Mouse (Mus musculus) heart, postnatal 0 days (tissue): ENCODE measurements around the gene Cacna2d2. TPM values are rescaled to one million over a fixed set of nuclear protein-coding genes. Genes with fewer than 3 reads are reported as not detected.

ENCODE experiments used
- ATAC-seq: fragments of 200-750 bp; cut with Nextera tagmentation; 2 replicates; pipeline ENCODE4 v1.8.0; 2017; ENCODE audit warnings: low read depth, moderate number of reproducible peaks, moderate library complexity; ENCODE audit not compliant: insufficient read depth
- DNase-seq: peaks from one replicate; pipeline ENCODE4 v3.0.0-alpha.2; 2016; ENCODE audit warnings: low spot score
- H3K27ac ChIP-seq: fragments of 300-500 bp; sonication (generic); 2 replicates; pipeline ENCODE4 v1.5.1; 2014; ENCODE audit warnings: low read depth, mild to moderate bottlenecking
- H3K27me3 ChIP-seq: fragments of 300-500 bp; sonication (generic); 2 replicates; pipeline ENCODE4 v1.6.1; 2014; ENCODE audit warnings: low read length, mixed read lengths; ENCODE audit not compliant: control insufficient read depth, insufficient read depth
- H3K36me3 ChIP-seq: fragments of 300-500 bp; sonication (generic); replicated peaks from 2 replicates; pipeline ENCODE4 v1.6.1; 2014; ENCODE audit warnings: low read length, mixed read lengths; ENCODE audit not compliant: control insufficient read depth, insufficient read depth
- H3K4me1 ChIP-seq: fragments of 300-500 bp; sonication (generic); 2 replicates; pipeline ENCODE4 v1.6.1; 2014; ENCODE audit warnings: antibody characterized with exemption; ENCODE audit not compliant: control insufficient read depth, insufficient read depth
- H3K4me2 ChIP-seq: fragments of 300-500 bp; sonication (generic); 2 replicates; pipeline ENCODE4 v1.6.1; 2014; ENCODE audit warnings: low read depth, mild to moderate bottlenecking, low read length, moderate library complexity
- H3K4me3 ChIP-seq: fragments of 300-500 bp; sonication (generic); 2 replicates; pipeline ENCODE4 v1.5.1; 2014; ENCODE audit warnings: low read depth, low read length
- H3K9ac ChIP-seq: fragments of 300-500 bp; sonication (generic); replicated peaks from 2 replicates; pipeline ENCODE4 v1.6.1; 2014; ENCODE audit warnings: low read depth, low read length, mixed read lengths
- H3K9me3 ChIP-seq: fragments of 300-500 bp; sonication (generic); replicated peaks from 2 replicates; pipeline ENCODE4 v1.6.1; 2016; ENCODE audit warnings: low read length; ENCODE audit not compliant: control insufficient read depth
- CTCF ChIP-seq: IDR thresholded peaks from 2 replicates; pipeline ENCODE4 v1.5.1; 2016; ENCODE audit warnings: antibody characterized with exemption, control low read depth, low read depth
- EP300 ChIP-seq: IDR thresholded peaks from 2 replicates; pipeline ENCODE4 v1.6.1; 2016; ENCODE audit warnings: antibody characterized with exemption, low read depth
- WGBS: fragments of 180-500 bp; shearing (Covaris S2); extraction: QIAGEN DNeasy Blood & Tissue Kit; methylation state at CpG from one replicate; pipeline ENCODE4 v1.1.7; 2014; 5-methylcytosine and 5-hydroxymethylcytosine counted together
- polyA plus RNA-seq: library from polyadenylated mRNA; unstranded; fragments of >200 nt; fragmentation: Nextera tagmentation; extraction: Ambion mirVana; gene quantifications from 2 replicates; pipeline ENCODE4 v1.2.1, GENCODE M21; 2015
- total RNA-seq: library from RNA; depleted of rRNA; stranded (reverse); fragments of >200 nt; gene quantifications from 2 replicates; pipeline ENCODE4 v1.2.3, GENCODE M21; 2014; ENCODE audit warnings: low replicate concordance

The Cacna2d2 gene
- total and polyA plus RNA-seq, 2 experiments from 2014 or later: 1.1 to 34.8 TPM

GRCm38 (mm10) chr9:107538711-107539110 lies 139.3 kb downstream of the Cacna2d2 start:
- Histone ChIP-seq H3K9ac (no peak overlapping the region), H3K36me3 (peaks cover 36% of the 10 kb centered on the region), H3K27ac (no peak overlapping the region), H3K4me1 (peaks cover 38% of the 10 kb centered on the region), H3K4me2 (no peak overlapping the region), H3K27me3 (no peaks in the 10 kb centered on the region), H3K4me3 (no peak overlapping the region), H3K9me3 (no peaks in the 10 kb centered on the region)
- DNase-seq (no peak), ATAC-seq (no peak)
- TF ChIP-seq CTCF: no peak
- TF ChIP-seq EP300: no peak
- 87% methylated on average over 3 of the region's 3 CpGs for WGBS

- Histone ChIP-seq H3K9me3 (no peaks in the 10 kb centered on the region), H3K36me3 (peaks cover 47% of the 10 kb centered on the region), H3K27me3 (no peaks in the 10 kb centered on the region), H3K4me2 (no peak overlapping the region), H3K4me1 (peaks cover 38% of the 10 kb centered on the region), H3K9ac (no peak overlapping the region), H3K4me3 (no peak overlapping the region), H3K27ac (no peak overlapping the region)
- ATAC-seq: no peak
- WGBS: 94% methylated on average over 8 of the region's 8 CpGs
- DNase-seq: no peak
- TF ChIP-seq CTCF (no peak), EP300 (no peak)
Observed at GRCm38 (mm10) chr9:107539940-107540339, 140.5 kb downstream of the Cacna2d2 start.

DNA sequence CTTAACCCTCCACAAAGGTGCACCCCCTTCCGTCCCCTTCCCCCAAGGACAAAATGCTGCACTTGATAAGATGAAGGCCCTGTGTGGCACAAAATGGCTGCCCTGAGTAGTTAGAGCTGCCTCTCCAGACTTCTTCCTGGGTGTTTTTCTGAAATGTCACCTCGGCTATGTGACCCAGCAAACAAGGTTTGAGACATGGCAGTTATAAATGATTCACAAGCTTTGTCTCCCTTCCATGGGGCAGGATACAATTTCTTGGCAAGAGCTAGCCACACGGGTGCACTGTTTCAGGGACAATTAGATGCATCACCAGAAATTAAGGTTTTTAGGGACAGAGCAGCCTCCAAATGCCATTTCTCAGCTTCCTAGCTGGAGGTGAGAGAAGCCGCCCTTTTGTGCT lies 141.0 kb downstream of the Cacna2d2 start:
- DNase-seq (no peak), ATAC-seq (no peak)
- Histone ChIP-seq H3K4me1 (peaks cover 34% of the 10 kb centered on the region), H3K9ac (no peak overlapping the region), H3K9me3 (no peaks in the 10 kb centered on the region), H3K4me2 (no peak overlapping the region), H3K27ac (no peak overlapping the region), H3K27me3 (no peaks in the 10 kb centered on the region), H3K36me3 (peaks cover 47% of the 10 kb centered on the region), H3K4me3 (no peak overlapping the region)
- TF ChIP-seq CTCF: no peak
- TF ChIP-seq EP300: no peak
- 61% methylated on average over 4 of the region's 4 CpGs for whole genome bisulfite sequencing

GRCm38 (mm10) chr9:107541005-107541404 lies 141.6 kb downstream of the Cacna2d2 start:
- no peak overlapping the region for H3K27ac ChIP-seq
- peak overlapping the region; percentile 91 for H3K4me2 ChIP-seq
- H3K9me3 ChIP-seq: no peaks in the 10 kb centered on the region
- peaks cover 47% of the 10 kb centered on the region for H3K36me3 ChIP-seq
- ATAC-seq: no peak
- DNase-seq: no peak
- H3K9ac ChIP-seq: no peak overlapping the region
- no peaks in the 10 kb centered on the region for H3K27me3 ChIP-seq
- peaks cover 29% of the 10 kb centered on the region for H3K4me1 ChIP-seq
- peak overlapping the region; percentile 81 for H3K4me3 ChIP-seq
- TF ChIP-seq CTCF (no peak), EP300 (no peak)
- WGBS: 35% methylated on average over 10 of the region's 10 CpGs

DNA sequence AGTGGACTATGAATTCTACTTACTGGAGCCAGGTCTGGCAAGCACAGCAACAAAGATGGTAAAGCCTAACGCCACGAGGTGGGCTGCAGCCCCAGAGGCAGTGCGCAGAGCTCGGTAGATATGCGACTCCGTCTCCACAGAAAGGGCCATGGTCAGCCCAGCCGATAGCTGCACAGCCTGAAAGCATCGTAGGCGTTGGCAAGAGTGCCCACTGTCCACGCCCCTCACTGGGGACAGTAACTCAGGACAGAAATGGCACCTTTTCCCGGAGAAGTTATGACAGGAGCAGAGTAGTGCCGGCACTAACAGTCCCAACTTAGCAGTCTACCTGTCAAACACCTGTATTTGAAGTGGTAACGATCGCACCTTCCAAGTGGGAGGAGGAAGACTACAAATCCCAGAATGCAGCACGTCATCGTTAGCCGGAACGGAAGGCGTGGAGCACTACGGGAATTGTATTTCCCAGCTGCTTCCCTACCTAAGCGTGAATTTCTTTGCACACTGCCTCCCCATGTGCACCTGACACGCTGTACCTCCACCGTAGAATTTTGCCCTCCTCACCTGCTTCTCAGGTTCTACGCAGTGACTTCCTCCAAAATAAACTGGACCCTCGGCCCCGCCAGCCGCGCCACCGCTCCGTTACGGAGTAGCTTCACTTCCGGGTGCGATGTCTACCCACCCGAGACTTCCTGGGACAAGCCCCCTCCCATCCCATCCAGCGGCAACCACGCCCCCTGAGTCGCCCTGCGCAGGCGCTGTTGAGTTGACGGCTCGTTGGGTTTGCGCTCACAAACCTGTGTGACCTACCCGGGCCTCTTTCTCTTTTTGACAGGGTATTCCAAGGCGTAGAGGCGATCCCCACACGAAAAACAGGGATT lies 142.3 kb downstream of the Cacna2d2 start, which contains the start of the genes Cyb561d2 and Nprl2:
Cyb561d2 (minus strand) TSS at position 720 of the 878 bp plus-strand sequence.
Nprl2 (plus strand) TSS at position 753 of the 878 bp plus-strand sequence.
- no peak for TF ChIP-seq EP300
- no peak for TF ChIP-seq CTCF
- under 1% methylated on average over 46 of the region's 46 CpGs for WGBS
- Histone ChIP-seq H3K4me3 (peak within 1 kb of the TSS; percentile 81), H3K4me2 (peak within 1 kb of the TSS; percentile 91), H3K27me3 (no peaks in the 10 kb centered on the region), H3K27ac (peak within 1 kb of the TSS; percentile 26), H3K36me3 (peaks cover 44% of the 10 kb centered on the region), H3K9ac (peak within 1 kb of the TSS; percentile 56), H3K9me3 (no peaks in the 10 kb centered on the region), H3K4me1 (peaks cover 27% of the 10 kb centered on the region)
- DNase-seq (peak; percentile 90), ATAC-seq (peak; percentile 89)
